Mouse (Mus musculus) adrenal gland, adult (tissue): Measurements from ENCODE around the gene Abhd11.
"Not testable (repeated sequence)": the region's sequence is repeated elsewhere in the genome, so short reads cannot be mapped to it uniquely, and the experiment has no call there.

Source experiments
- DNase-seq, 2 experiments: peaks; one replicate each; pipeline ENCODE4 v3.0.0; 2022 to 2023; ENCODE audit warnings: low spot score in 1 of 2; ENCODE audit not compliant: inconsistent age in 2 of 2

Abhd11 gene

GRCm38 (mm10) chr5:135008671-135009589, at the start of gene Abhd11:
Gene Abhd11, plus strand, starts transcription at chr5:135009152.
- peak; percentile 99 for DNase-seq

- no peak for DNase-seq
Measured at GRCm38 (mm10) chr5:134960430-134960829, 48.5 kb upstream of the Abhd11 start.

GRCm38 (mm10) chr5:134961519-134961918, 47.4 kb upstream of the Abhd11 start:
- DNase-seq: peak; percentile 42 to 81

- no peak for DNase-seq
Measured at GRCm38 (mm10) chr5:134963546-134963945, 45.4 kb upstream of the Abhd11 start.

- DNase-seq: not testable (repeated sequence)
Measured at GRCm38 (mm10) chr5:134964655-134965054, 44.3 kb upstream of the Abhd11 start.

- peak; percentile 71 to 91 for DNase-seq
Measured at GRCm38 (mm10) chr5:134965473-134965851, 43.5 kb upstream of the Abhd11 start.

GRCm38 (mm10) chr5:134965852-134966821, 42.8 kb upstream of the Abhd11 start:
- peak; percentile 62 to 81 for DNase-seq

- DNase-seq: no peak
Measured at GRCm38 (mm10) chr5:134967164-134967944, 41.6 kb upstream of the Abhd11 start.

GRCm38 (mm10) chr5:134970671-134971070, 38.3 kb upstream of the Abhd11 start:
- DNase-seq: no peak

- DNase-seq: no peak
Measured at GRCm38 (mm10) chr5:134973081-134973480, 35.9 kb upstream of the Abhd11 start.

- no peak for DNase-seq
Measured at GRCm38 (mm10) chr5:134973526-134973925, 35.4 kb upstream of the Abhd11 start.

- DNase-seq: peak in 1 of 2 experiments; percentile 40
Measured at GRCm38 (mm10) chr5:134974294-134974693, 34.7 kb upstream of the Abhd11 start.

GRCm38 (mm10) chr5:134974921-134975320, 34.0 kb upstream of the Abhd11 start:
- no peak for DNase-seq

GRCm38 (mm10) chr5:134976164-134976563, 32.8 kb upstream of the Abhd11 start:
- no peak for DNase-seq

GRCm38 (mm10) chr5:134976577-134977250, 32.2 kb upstream of the Abhd11 start:
- peak in 1 of 2 experiments; percentile 62 for DNase-seq

GRCm38 (mm10) chr5:134977837-134978236, 31.1 kb upstream of the Abhd11 start:
- no peak for DNase-seq

- DNase-seq: no peak
Measured at GRCm38 (mm10) chr5:134981149-134981548, 27.8 kb upstream of the Abhd11 start.

- DNase-seq: no peak
Measured at GRCm38 (mm10) chr5:134983111-134983510, 25.8 kb upstream of the Abhd11 start.

GRCm38 (mm10) chr5:134983771-134984170, 25.2 kb upstream of the Abhd11 start:
- DNase-seq: no peak
